Mouse (Mus musculus) c-Kit-positive CD71-positive TER-119-positive erythroid progenitor cells, embryonic 14.5 days (primary cell): ENCODE results near the gene Mtcl1.

Source experiments
- DNase-seq: peaks from one replicate; pipeline ENCODE4 v3.0.0-alpha.2; 2013; ENCODE audit warnings: low spot score

Gene Mtcl1

GRCm38 (mm10) chr17:66324836-66325235, 124.7 kb downstream of the Mtcl1 start:
- DNase-seq = no peak

GRCm38 (mm10) chr17:66322646-66323255, 126.8 kb downstream of the Mtcl1 start:
- no peak for DNase-seq

- DNase-seq = no peak
Measured at GRCm38 (mm10) chr17:66321933-66322332, 127.6 kb downstream of the Mtcl1 start.

- no peak for DNase-seq
Measured at GRCm38 (mm10) chr17:66320716-66321372, 128.7 kb downstream of the Mtcl1 start.

- DNase-seq = no peak
Measured at GRCm38 (mm10) chr17:66318031-66318430, 131.5 kb downstream of the Mtcl1 start.

GRCm38 (mm10) chr17:66317576-66317975, 132.0 kb downstream of the Mtcl1 start:
- DNase-seq = no peak

- DNase-seq = no peak
Measured at GRCm38 (mm10) chr17:66317156-66317555, 132.4 kb downstream of the Mtcl1 start.

GRCm38 (mm10) chr17:66315451-66315850, 134.1 kb downstream of the Mtcl1 start:
- DNase-seq = no peak

GRCm38 (mm10) chr17:66314566-66315285, 134.8 kb downstream of the Mtcl1 start:
- no peak for DNase-seq

- no peak for DNase-seq
Measured at GRCm38 (mm10) chr17:66301906-66302305, 147.6 kb downstream of the Mtcl1 start.

GRCm38 (mm10) chr17:66301267-66301666, 148.3 kb downstream of the Mtcl1 start:
- DNase-seq = no peak

- DNase-seq = no peak
Measured at GRCm38 (mm10) chr17:66297721-66298120, 151.8 kb downstream of the Mtcl1 start.

- DNase-seq = no peak
Measured at GRCm38 (mm10) chr17:66293581-66293980, 156.0 kb downstream of the Mtcl1 start.

- no peak for DNase-seq
Measured at GRCm38 (mm10) chr17:66289894-66290293, 159.7 kb downstream of the Mtcl1 start.
